Mouse (Mus musculus) erythroblast, embryonic 14.5 days (primary cell): ENCODE measurements at regions not wholly inside any gene's neighbourhood (a gene's known extent, or its start where the extent isn't known, plus 50 kb on each side); places are given as distances from the start of the nearest gene placed in this dataset.

Experiments
- H3K27me3 ChIP-seq: 2 replicates; pipeline ENCODE4 v1.6.1; 2012; ENCODE audit warnings: inconsistent platforms; ENCODE audit not compliant: control insufficient read depth
- H3K36me3 ChIP-seq: 2 replicates; pipeline ENCODE4 v1.6.1; 2012; ENCODE audit warnings: mild to moderate bottlenecking, inconsistent platforms; ENCODE audit not compliant: control insufficient read depth
- H3K4me1 ChIP-seq: 2 replicates; pipeline ENCODE4 v1.6.1; 2012; ENCODE audit warnings: inconsistent platforms; ENCODE audit not compliant: control insufficient read depth
- H3K4me3 ChIP-seq: replicated peaks from 2 replicates; pipeline ENCODE3; 2012; ENCODE audit warnings: moderate library complexity, mild to moderate bottlenecking, inconsistent platforms
- H3K9me3 ChIP-seq: 2 replicates; pipeline ENCODE4 v1.6.1; 2012; ENCODE audit warnings: low read length, inconsistent platforms, mixed read lengths; ENCODE audit not compliant: control insufficient read depth
- GATA1 ChIP-seq: IDR thresholded peaks from 2 replicates; pipeline ENCODE4 v1.6.1; 2012; ENCODE audit warnings: low read length, inconsistent platforms, mixed read lengths
- TAL1 ChIP-seq: IDR thresholded peaks from 3 replicates; pipeline ENCODE4 v1.6.1; 2012; ENCODE audit warnings: low read length, inconsistent platforms, mixed read lengths

DNA sequence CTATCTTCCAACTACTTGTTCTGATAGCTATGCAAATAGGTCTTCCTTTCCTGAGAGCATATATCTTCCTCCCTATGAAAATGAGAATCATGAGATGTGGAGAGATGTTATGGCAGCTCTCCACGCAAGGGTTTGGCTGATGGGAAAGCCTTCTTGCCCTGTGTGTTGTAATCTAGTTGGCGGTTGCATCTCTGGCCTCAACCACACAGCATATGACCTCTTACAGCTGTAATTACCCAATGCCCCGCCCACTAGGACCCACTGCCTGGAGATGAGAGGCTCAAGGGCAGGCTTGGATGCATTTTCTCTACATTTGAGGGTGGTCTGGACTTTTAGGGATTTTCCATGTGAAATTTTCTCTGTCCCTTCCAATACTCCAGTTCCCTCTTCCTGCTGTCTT is 190.9 kb upstream of the Ccdc122 start:
- Histone ChIP-seq H3K4me1 (peaks cover 8% of the 10 kb centered on the region), H3K27me3 (no peaks in the 10 kb centered on the region), H3K9me3 (no peaks in the 10 kb centered on the region), H3K4me3 (no peak overlapping the region), H3K36me3 (no peaks in the 10 kb centered on the region)
- TF ChIP-seq GATA1 = no peak

DNA sequence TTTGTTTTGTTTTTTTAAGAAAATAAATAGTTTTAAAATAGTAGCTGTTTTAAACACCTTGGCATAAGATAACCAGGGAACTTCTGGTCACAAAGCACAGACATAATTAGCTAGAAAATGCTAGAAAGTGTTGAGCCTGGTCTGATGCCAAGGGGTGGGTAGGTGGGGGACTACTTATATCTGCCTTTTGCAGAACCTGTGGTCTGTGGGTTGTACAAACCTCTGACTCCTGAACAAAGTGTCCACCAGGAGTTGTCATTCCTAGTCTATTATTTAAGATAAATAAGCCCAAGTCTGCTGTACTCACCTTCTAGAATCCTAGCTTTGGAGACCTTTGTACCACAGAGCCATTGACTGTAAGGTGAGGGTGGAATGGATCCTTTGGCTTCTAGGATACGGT is 191.9 kb upstream of the Ccdc122 start:
- Histone ChIP-seq H3K4me3 (no peak overlapping the region), H3K27me3 (no peaks in the 10 kb centered on the region), H3K36me3 (no peaks in the 10 kb centered on the region), H3K9me3 (no peaks in the 10 kb centered on the region), H3K4me1 (peaks cover 2% of the 10 kb centered on the region)
- no peak for TF ChIP-seq TAL1
- TF ChIP-seq GATA1 = no peak

GRCm38 (mm10) chr14:76837583-76838220 is 198.9 kb upstream of the Ccdc122 start:
- no peak overlapping the region for H3K4me3 ChIP-seq
- H3K27me3 ChIP-seq = no peaks in the 10 kb centered on the region
- H3K36me3 ChIP-seq = no peaks in the 10 kb centered on the region
- H3K4me1 ChIP-seq = no peaks in the 10 kb centered on the region
- no peaks in the 10 kb centered on the region for H3K9me3 ChIP-seq
- no peak for TF ChIP-seq TAL1
- no peak for TF ChIP-seq GATA1

- H3K36me3 ChIP-seq = no peaks in the 10 kb centered on the region
These were observed 199.6 kb upstream of the Ccdc122 start for GRCm38 (mm10) chr14:76836926-76837516.

GRCm38 (mm10) chr14:76836271-76836670 is 200.3 kb upstream of the Ccdc122 start:
- Histone ChIP-seq H3K4me1 (no peaks in the 10 kb centered on the region), H3K27me3 (no peaks in the 10 kb centered on the region), H3K36me3 (no peaks in the 10 kb centered on the region), H3K9me3 (no peaks in the 10 kb centered on the region), H3K4me3 (no peak overlapping the region)
- TF ChIP-seq TAL1 (no peak), GATA1 (no peak)

More at GRCm38 (mm10) chr14:76836926-76837516, 199.6 kb upstream of the Ccdc122 start:
- no peaks in the 10 kb centered on the region for H3K4me1 ChIP-seq
- TF ChIP-seq GATA1 (no peak), TAL1 (no peak)
- no peaks in the 10 kb centered on the region for H3K27me3 ChIP-seq
- H3K4me3 ChIP-seq = no peak overlapping the region
- no peaks in the 10 kb centered on the region for H3K9me3 ChIP-seq

- H3K36me3 ChIP-seq = no peaks in the 10 kb centered on the region
- no peak for TF ChIP-seq GATA1
- TF ChIP-seq TAL1 = no peak
- H3K4me1 ChIP-seq = no peaks in the 10 kb centered on the region
- no peaks in the 10 kb centered on the region for H3K27me3 ChIP-seq
- H3K9me3 ChIP-seq = no peaks in the 10 kb centered on the region
- H3K4me3 ChIP-seq = no peak overlapping the region
These were observed 202.5 kb upstream of the Ccdc122 start for GRCm38 (mm10) chr14:76834084-76834483.

- Histone ChIP-seq H3K9me3 (no peaks in the 10 kb centered on the region), H3K4me1 (no peaks in the 10 kb centered on the region), H3K27me3 (no peaks in the 10 kb centered on the region), H3K36me3 (no peaks in the 10 kb centered on the region), H3K4me3 (no peak overlapping the region)
- TF ChIP-seq GATA1 = no peak
- no peak for TF ChIP-seq TAL1
These were observed 207.4 kb upstream of the Ccdc122 start for GRCm38 (mm10) chr14:76829161-76829510.

GRCm38 (mm10) chr14:76828453-76829160 is 208.0 kb upstream of the Ccdc122 start:
- Histone ChIP-seq H3K4me1 (no peaks in the 10 kb centered on the region), H3K27me3 (no peaks in the 10 kb centered on the region), H3K9me3 (no peaks in the 10 kb centered on the region), H3K4me3 (no peak overlapping the region), H3K36me3 (no peaks in the 10 kb centered on the region)
- TF ChIP-seq GATA1 (no peak), TAL1 (no peak; the same call in 2 of the 3 replicates)

- H3K9me3 ChIP-seq = no peaks in the 10 kb centered on the region
- H3K36me3 ChIP-seq = no peaks in the 10 kb centered on the region
- no peak for TF ChIP-seq GATA1
- TF ChIP-seq TAL1 = no peak
- H3K4me1 ChIP-seq = no peaks in the 10 kb centered on the region
- H3K4me3 ChIP-seq = no peak overlapping the region
- H3K27me3 ChIP-seq = no peaks in the 10 kb centered on the region
These were observed 212.5 kb upstream of the Ccdc122 start for GRCm38 (mm10) chr14:76824066-76824465.
